Mouse (Mus musculus) liver, embryonic 18 days (tissue): ENCODE data around the gene 1110002E22Rik. TPM values are rescaled to one million over a fixed set of nuclear protein-coding genes. Genes with fewer than 3 reads are reported as not detected.

Experiments
- polyA plus RNA-seq: library from polyadenylated mRNA; depleted of rRNA; stranded (reverse); fragments of >200 nt; gene quantifications from 2 replicates; pipeline ENCODE4 v1.2.3, GENCODE M21; 2012; rRNA removed

1110002E22Rik gene
- polyA plus RNA-seq, result 0.01 TPM in 2 replicates

GRCm38 (mm10) chr3:138064732-138065645 lies at the start of gene 1110002E22Rik:
Gene 1110002E22Rik (plus strand): TSS chr3:138065052.

DNA sequence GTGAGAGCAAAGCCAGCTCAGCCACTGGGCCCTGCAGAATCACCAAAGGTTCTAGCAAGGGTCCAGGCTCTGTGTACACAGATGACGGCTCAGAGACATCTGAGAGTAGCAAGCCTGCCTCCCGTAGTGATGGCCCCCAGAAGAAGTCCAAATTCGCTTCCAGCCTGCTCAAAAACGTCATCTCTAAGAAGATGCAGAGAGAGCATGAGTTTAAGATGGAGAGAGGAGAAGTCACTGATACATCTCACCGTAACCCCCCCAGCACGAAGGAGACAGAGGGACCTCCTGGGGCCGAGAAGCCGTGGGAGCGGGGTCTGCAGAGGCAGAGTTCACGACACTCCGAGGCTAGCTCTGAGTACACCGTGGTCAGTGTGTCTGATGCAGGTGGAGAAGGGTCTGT lies 2.4 kb downstream of the 1110002E22Rik start, which contains the start of gene Gm5105:
Gm5105 (minus strand) TSS at position 101 of the 400 bp plus-strand sequence.

Other genes starting within 250 kb of the 1110002E22Rik start
- gene H2afz, start 200.6 kb upstream of the 1110002E22Rik start, polyA plus RNA-seq, result 430 and 458 TPM in 2 replicates
- 1.6 and 1.8 TPM in 2 replicates for gene Dnajb14, start 197.4 kb upstream of the 1110002E22Rik start, polyA plus RNA-seq
- 30.3 and 35.9 TPM in 2 replicates for gene Lamtor3, start 146.5 kb upstream of the 1110002E22Rik start, polyA plus RNA-seq
- gene Dapp1, start 83.5 kb upstream of the 1110002E22Rik start, polyA plus RNA-seq, result 10.1 and 10.6 TPM in 2 replicates
- gene Gm5105, start 2.3 kb downstream of the 1110002E22Rik start, polyA plus RNA-seq, result 0.02 and 0.03 TPM in 2 replicates
- 2.4 and 2.9 TPM in 2 replicates for gene Trmt10a, start 78.4 kb downstream of the 1110002E22Rik start, polyA plus RNA-seq
- gene Mttp, start 79.9 kb downstream of the 1110002E22Rik start, polyA plus RNA-seq, result 47.1 and 48.9 TPM in 2 replicates
- not detected in 2 replicates for gene 4930579F01Rik, start 128.8 kb downstream of the 1110002E22Rik start, polyA plus RNA-seq
- 4.8 and 4.9 TPM in 2 replicates for gene Adh7, start 152.7 kb downstream of the 1110002E22Rik start, polyA plus RNA-seq
- 1,016 and 1,070 TPM in 2 replicates for gene Adh1, start 195.9 kb downstream of the 1110002E22Rik start, polyA plus RNA-seq
- not detected in 2 replicates for gene Adh6a, start 248.2 kb downstream of the 1110002E22Rik start, polyA plus RNA-seq